Mouse (Mus musculus): ENCODE data around the gene Snapc3. TPM values are rescaled to one million over a fixed set of nuclear protein-coding genes. Genes with fewer than 3 reads are reported as not detected.
A peak's percentile ranks its signal among the peaks of the same experiment; 100 is the strongest.

Gene Snapc3
- polyA plus RNA-seq, 1 experiment from 2014 or later, result 34.3 TPM

GRCm38 (mm10) chr4:83391956-83392355 lies 25.6 kb upstream of the Snapc3 start:
- in situ Hi-C loops (cut with MboI; ENCODE audit: low pct_unique_long_range_greater_than_20kb), result no loop called here
- H3K27me3 ChIP-seq, result no peaks in the 10 kb centered on the region
- no peak for DNase-seq (ENCODE audit: low read depth, low spot score)
- TF ChIP-seq CTCF (IDR thresholded peaks at IDR 0.05), result no peak
- POLR2A ChIA-PET, result no interaction called here
- no peak for ATAC-seq
- CTCF ChIA-PET, result no interaction called here

- ChIA-PET POLR2A (no interaction called here), CTCF (interaction anchor here (0.8 to 1.5 kb wide), 3 partner anchors 8 to 19 kb away, joined by 3 to 4 read pairs (median 3); no protein-coding TSS in a partner anchor)
- in situ Hi-C loops (cut with MboI; ENCODE audit: low pct_unique_long_range_greater_than_20kb), result no loop called here
- no peak for TF ChIP-seq CTCF (IDR thresholded peaks at IDR 0.05)
- ATAC-seq, result no peak
- no peaks in the 10 kb centered on the region for H3K27me3 ChIP-seq
- no peak for DNase-seq (ENCODE audit: low read depth, low spot score)
Measured at GRCm38 (mm10) chr4:83393733-83394132, 23.8 kb upstream of the Snapc3 start.

GRCm38 (mm10) chr4:83396346-83396745 lies 21.2 kb upstream of the Snapc3 start:
- ChIA-PET POLR2A (no interaction called here), CTCF (no interaction called here)
- no peaks in the 10 kb centered on the region for H3K27me3 ChIP-seq
- TF ChIP-seq CTCF (IDR thresholded peaks at IDR 0.05), result no peak
- no peak for ATAC-seq
- in situ Hi-C loops (cut with MboI; ENCODE audit: low pct_unique_long_range_greater_than_20kb), result no loop called here
- DNase-seq (ENCODE audit: low read depth, low spot score), result no peak

- ChIA-PET POLR2A (no interaction called here), CTCF (interaction anchor here (1.0 kb wide), 1 partner anchor 20 kb away, joined by 3 read pairs; no protein-coding TSS in a partner anchor)
- in situ Hi-C loops (cut with MboI; ENCODE audit: low pct_unique_long_range_greater_than_20kb), result no loop called here
- DNase-seq (ENCODE audit: low read depth, low spot score) (no peak), ATAC-seq (no peak)
- TF ChIP-seq CTCF (IDR thresholded peaks at IDR 0.05), result no peak
- no peaks in the 10 kb centered on the region for H3K27me3 ChIP-seq
Measured at GRCm38 (mm10) chr4:83396996-83397770, 20.3 kb upstream of the Snapc3 start.

- ATAC-seq, result no peak
- ChIA-PET POLR2A (no interaction called here), CTCF (no interaction called here)
- no peak for TF ChIP-seq CTCF (IDR thresholded peaks at IDR 0.05)
- DNase-seq (ENCODE audit: low read depth, low spot score), result no peak
- in situ Hi-C loops (cut with MboI; ENCODE audit: low pct_unique_long_range_greater_than_20kb), result no loop called here
- no peaks in the 10 kb centered on the region for H3K27me3 ChIP-seq
Measured at GRCm38 (mm10) chr4:83398527-83398926, 19.0 kb upstream of the Snapc3 start.

GRCm38 (mm10) chr4:83400691-83401595 lies 16.6 kb upstream of the Snapc3 start:
- ChIA-PET POLR2A (no interaction called here), CTCF (interaction anchor here (1.7 kb wide), 1 partner anchor 8 kb away, joined by 3 read pairs; no protein-coding TSS in a partner anchor)
- in situ Hi-C loops (cut with MboI; ENCODE audit: low pct_unique_long_range_greater_than_20kb), result no loop called here
- no peak for TF ChIP-seq CTCF (IDR thresholded peaks at IDR 0.05)
- H3K27me3 ChIP-seq, result no peaks in the 10 kb centered on the region
- no peak for DNase-seq (ENCODE audit: low read depth, low spot score)
- ATAC-seq, result no peak

GRCm38 (mm10) chr4:83401712-83402111 lies 15.8 kb upstream of the Snapc3 start:
- ATAC-seq, result no peak
- no peak for DNase-seq (ENCODE audit: low read depth, low spot score)
- in situ Hi-C loops (cut with MboI; ENCODE audit: low pct_unique_long_range_greater_than_20kb), result no loop called here
- no peak for TF ChIP-seq CTCF (IDR thresholded peaks at IDR 0.05)
- no peaks in the 10 kb centered on the region for H3K27me3 ChIP-seq
- CTCF ChIA-PET, result interaction anchor here (1.7 kb wide), 1 partner anchor 8 kb away, joined by 3 read pairs; no protein-coding TSS in a partner anchor
- POLR2A ChIA-PET, result no interaction called here

- ChIA-PET CTCF (interaction anchor here (0.6 to 1.2 kb wide), 3 partner anchors 13 to 146 kb away, joined by 3 read pairs; no protein-coding TSS in a partner anchor), POLR2A (no interaction called here)
- no peak for DNase-seq (ENCODE audit: low read depth, low spot score)
- no peak for TF ChIP-seq CTCF (IDR thresholded peaks at IDR 0.05)
- H3K27me3 ChIP-seq, result no peaks in the 10 kb centered on the region
- in situ Hi-C loops (cut with MboI; ENCODE audit: low pct_unique_long_range_greater_than_20kb), result no loop called here
- no peak for ATAC-seq
Measured at GRCm38 (mm10) chr4:83407688-83408087, 9.8 kb upstream of the Snapc3 start.

GRCm38 (mm10) chr4:83409867-83410505 lies 7.5 kb upstream of the Snapc3 start:
- in situ Hi-C loops (cut with MboI; ENCODE audit: low pct_unique_long_range_greater_than_20kb), result loop anchor here (5.0 kb wide), 1 partner anchor 153 kb away; no protein-coding TSS in a partner anchor
- ATAC-seq (no peak), DNase-seq (ENCODE audit: low read depth, low spot score) (no peak)
- peak; percentile 53 for TF ChIP-seq CTCF (IDR thresholded peaks at IDR 0.05)
- POLR2A ChIA-PET, result no interaction called here
- no peaks in the 10 kb centered on the region for H3K27me3 ChIP-seq
- CTCF ChIA-PET, result interaction anchor here (1.1 to 2.4 kb wide), 4 partner anchors 33 to 170 kb away, joined by 3 to 8 read pairs (median 3); no protein-coding TSS in a partner anchor

- POLR2A ChIA-PET, result no interaction called here
- ATAC-seq (no peak), DNase-seq (ENCODE audit: low read depth, low spot score) (no peak)
- in situ Hi-C loops (cut with MboI; ENCODE audit: low pct_unique_long_range_greater_than_20kb), result loop anchor here (5.0 kb wide), 1 partner anchor 155 kb away; no protein-coding TSS in a partner anchor
- CTCF ChIA-PET, result interaction anchor here (0.8 to 1.5 kb wide), 2 partner anchors 18 to 149 kb away, joined by 3 read pairs; no protein-coding TSS in a partner anchor
- TF ChIP-seq CTCF (IDR thresholded peaks at IDR 0.05), result no peak
- H3K27me3 ChIP-seq, result no peaks in the 10 kb centered on the region
Measured at GRCm38 (mm10) chr4:83412060-83412459, 5.5 kb upstream of the Snapc3 start.
